Mouse (Mus musculus): ENCODE measurements around the gene Ltbp2.

The Ltbp2 gene

DNA sequence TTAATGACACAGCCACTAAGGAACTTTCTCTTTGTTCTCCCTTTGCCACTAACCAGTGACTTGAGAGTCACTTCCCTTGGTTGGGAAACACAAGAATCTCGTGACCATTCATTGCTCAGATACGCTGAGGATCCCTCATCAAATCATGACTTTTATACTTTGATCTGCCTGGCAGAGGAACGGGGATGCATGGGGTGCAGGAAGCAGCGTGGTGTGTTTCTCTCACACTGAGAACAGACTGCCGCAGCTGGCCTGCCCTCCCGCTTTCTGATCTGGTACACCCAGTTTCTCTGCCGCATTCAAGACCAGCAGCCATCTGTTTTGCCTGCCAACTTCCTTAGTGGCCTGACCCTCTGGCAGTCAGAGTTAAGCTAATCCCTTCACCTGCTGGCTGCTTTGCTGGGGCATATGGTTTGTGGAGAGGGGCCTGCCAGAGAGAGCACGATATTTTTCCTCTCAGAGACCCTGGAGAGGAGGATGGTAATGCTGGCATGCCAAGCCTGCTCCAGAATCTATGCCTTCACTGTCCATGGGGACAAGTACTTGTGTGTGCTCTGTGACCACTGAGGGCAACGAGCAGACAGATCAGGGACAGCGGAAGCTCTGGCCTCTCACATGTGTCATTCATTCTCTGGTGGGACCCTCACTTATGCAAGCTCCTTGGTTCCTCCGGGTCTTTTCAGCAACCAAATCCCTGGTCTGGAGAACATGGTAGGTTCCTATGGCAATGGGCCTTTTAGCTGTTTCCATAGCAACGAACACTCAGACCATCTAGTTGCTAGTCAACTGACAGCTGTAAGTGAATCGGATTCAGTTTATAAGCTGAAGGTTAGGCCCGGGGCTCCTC, 124.0 kb downstream of the Ltbp2 start:
- no peak for DNase-seq

DNA sequence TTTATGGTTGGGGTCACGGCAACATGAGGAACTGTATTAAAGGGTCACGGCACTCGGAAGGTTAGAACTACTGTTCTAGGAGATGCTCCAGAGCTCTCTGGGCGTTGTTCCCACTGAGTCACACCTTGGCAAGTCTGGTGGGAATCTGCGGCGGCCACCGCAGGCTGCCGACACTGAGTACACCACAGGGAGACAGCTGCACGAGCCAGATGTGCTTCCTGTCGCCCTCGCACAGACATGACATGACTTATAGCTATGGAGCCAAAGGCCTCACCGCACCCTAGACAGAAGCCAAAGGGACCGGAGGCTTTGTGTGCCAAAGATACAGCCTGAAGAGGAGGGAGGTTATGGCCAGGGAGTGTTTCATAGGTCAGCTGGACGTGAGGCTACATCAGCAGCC, 125.7 kb downstream of the Ltbp2 start:
- DNase-seq = no peak

DNA sequence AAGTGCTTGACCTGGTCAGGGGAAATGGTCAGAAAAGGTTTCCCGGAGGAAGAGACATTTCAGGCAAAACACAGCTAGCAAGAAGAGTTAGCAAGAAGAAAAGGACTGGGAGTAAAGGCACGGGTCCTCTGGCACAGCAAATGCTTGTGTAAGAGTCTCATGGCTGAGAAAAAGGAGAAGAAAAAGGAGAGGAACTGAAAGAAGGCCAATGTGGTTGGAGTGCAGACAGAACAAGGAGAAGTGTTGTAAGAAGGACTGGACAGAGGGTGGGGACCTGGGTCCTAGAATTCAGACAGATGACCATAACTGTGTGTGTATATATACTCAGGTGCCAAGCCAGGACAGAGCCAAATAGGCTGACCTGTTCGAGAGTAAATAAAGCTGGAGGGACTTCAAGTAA, 128.2 kb downstream of the Ltbp2 start:
- no peak for DNase-seq

DNA sequence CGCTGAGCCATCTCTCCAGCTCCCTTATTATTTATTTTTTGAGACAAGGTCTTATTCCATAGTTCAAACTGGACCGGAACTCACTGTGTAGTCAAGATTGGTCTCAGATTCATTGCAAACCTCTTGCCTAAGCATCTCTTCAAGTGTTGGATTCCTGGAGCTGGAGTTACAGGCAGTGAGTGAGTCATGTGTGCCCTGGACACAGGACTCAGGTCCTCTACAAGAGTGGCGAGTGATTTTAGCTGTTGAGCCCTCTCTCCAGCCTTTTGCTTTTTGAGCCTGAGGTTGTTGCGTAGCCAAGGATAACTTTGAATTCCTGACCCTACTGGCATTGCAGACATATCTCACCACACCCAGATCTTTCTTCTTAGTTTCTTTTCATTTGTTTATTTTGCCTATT, 130.6 kb downstream of the Ltbp2 start:
- DNase-seq = no peak

DNA sequence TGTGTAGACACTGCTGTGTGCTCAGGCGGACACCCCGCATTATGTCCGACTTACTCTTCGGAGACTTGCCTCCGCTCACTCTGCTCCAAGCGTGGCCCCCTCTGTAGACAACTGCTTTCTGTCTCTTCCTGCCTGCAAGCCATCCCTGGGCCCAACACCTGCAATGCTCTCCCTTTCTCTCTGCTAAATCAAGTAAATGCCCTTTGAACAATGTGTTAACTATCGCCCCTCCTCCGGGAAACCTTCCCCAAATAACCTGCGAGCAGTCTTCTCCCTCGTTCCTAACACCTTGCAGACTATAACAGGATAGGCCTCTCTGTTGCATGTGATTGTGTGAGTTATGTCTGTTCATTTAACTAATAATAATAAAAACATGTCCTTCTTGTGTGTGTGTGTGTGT, 132.8 kb downstream of the Ltbp2 start:
- no peak for DNase-seq

DNA sequence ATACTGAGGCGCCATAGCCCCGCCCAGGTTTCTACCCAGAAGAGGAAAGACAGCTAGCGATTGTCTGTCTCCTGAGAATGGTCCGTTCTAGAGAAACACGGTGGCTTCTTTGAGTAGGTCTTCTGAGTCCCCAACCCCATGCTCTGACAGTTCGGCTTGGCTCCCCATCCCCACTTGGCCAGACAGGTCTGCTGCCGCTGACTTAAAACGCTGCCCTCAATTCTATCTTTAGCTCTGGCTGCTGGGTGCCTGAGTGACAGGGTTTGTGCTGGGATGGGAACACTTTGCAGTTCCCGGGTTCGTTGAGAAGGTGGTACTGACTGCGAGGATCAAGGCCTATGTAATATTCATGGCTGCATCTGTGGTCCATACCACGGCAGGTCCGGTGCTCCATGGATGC, 143.0 kb downstream of the Ltbp2 start:
- DNase-seq = no peak
